Mouse (Mus musculus) ovary, postnatal 10 days (tissue): Measurements from ENCODE around the gene Tead1.

Experiments
- DNase-seq: peaks from one replicate; pipeline ENCODE4 v3.0.0; 2022; ENCODE audit warnings: low spot score

Tead1 gene

DNA sequence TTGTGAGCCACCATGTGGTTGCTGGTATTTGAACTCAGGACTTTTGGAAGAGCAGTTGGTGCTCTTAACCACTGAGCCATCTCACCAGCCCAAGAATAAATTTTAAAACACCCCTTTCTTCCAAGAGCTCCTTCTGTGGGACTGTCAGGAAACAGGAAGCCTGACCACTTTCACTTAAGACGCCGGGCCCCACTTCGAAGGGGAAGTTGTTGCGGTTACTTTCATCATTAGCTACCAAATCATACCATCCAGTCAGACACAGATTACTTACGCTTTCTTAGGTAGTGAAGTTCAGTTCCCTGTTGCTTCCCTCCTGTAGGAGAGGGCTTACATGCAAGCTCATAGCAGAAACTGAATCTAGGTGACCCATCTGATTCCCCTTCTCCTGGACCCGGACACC is 180.8 kb downstream of the Tead1 start:
- DNase-seq: no peak

- no peak for DNase-seq
These were observed 183.0 kb downstream of the Tead1 start for GRCm38 (mm10) chr7:112862086-112862485.

DNA sequence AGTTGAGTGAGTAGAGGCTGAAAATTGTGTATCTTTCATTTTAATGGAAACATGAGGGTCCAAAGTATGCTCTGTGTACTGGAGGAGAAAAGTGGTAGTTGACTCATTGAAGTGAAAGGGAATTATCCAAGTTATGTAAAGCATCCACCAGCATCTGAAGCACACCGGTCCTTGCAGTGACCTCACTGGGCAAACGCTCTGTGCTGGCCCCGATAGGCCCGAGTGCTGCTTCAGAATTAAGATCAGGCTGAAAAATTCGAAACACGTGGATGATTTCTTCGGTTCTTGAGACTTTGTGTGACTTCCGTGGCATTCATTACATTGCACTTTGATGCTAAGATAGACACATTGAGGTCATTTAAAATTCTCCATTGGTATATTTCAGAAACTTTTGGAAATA is 185.1 kb downstream of the Tead1 start:
- DNase-seq: no peak

- no peak for DNase-seq
These were observed 186.6 kb downstream of the Tead1 start for GRCm38 (mm10) chr7:112865739-112866138.

- no peak for DNase-seq
These were observed 189.7 kb downstream of the Tead1 start for GRCm38 (mm10) chr7:112868551-112869465.

- no peak for DNase-seq
These were observed 192.6 kb downstream of the Tead1 start for GRCm38 (mm10) chr7:112871752-112872151.

- no peak for DNase-seq
These were observed 193.5 kb downstream of the Tead1 start for GRCm38 (mm10) chr7:112872435-112873196.

GRCm38 (mm10) chr7:112876128-112876527 is 197.0 kb downstream of the Tead1 start:
- no peak for DNase-seq

DNA sequence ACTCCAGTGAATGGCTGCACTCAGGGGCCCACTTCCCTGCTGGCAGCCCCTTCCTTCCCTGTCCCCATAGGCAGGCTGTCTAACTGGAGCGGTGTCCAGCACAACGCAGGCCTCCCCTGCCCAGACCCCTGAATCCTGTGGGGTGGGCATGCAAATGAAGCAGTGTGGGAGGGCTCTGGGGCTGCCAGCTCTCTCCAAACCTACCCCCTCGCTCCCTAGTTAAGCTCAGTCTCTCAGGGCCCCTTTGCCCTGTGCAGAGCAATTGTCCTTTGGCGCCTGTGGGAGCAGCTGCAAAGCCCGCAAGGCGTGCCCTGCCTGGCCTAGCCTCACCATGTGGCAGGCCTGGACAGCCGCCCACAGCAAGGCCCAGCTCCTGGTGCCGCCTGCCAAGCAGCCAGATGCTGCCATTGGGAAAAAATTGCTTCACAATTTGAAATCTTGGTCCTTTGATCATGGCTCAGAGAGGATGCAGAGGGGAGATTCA is 204.7 kb downstream of the Tead1 start:
- no peak for DNase-seq

GRCm38 (mm10) chr7:112885546-112885945 is 206.4 kb downstream of the Tead1 start:
- DNase-seq: no peak

DNA sequence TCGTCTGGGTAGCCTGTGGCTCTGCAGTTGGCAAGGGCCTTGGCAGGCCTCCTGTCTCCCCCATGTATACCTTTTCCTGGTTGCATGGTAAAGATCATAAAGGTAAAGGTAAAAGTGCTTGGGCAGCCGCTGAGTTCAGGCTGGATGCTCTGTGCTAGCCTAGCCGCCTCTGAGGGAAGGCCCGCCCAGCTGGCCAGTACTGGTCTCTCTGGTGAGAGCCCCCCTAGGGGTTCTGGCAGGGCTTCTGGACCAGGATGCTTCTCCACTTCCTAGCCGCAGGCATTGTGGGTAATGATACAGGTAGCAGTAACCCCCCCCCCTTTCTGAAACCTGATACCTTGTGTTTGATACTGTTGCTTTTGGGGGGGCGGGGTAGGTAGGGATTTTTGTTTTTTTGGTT is 212.8 kb downstream of the Tead1 start:
- no peak for DNase-seq

GRCm38 (mm10) chr7:112892595-112892994 is 213.5 kb downstream of the Tead1 start:
- no peak for DNase-seq

DNA sequence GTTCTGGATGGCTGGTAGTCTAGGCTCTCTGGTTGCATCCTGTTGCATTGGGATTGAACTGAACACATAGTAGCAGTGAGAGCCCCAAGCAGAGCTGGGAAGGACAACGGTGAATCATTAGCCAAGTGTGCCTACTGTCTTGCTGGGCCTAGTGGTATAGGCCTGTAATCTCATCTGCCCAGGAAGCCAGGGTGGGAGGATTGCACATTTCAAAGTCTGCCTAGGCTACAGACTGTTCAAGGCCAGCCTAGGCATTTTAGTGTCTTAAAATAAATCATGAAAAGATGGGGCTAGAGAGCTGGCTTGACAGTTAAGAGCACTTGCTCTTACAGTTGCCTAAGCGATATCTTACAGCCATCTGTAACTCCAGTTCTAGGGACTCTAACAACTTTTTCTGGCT is 217.2 kb downstream of the Tead1 start:
- DNase-seq: no peak

GRCm38 (mm10) chr7:112901710-112902109 is 222.6 kb downstream of the Tead1 start:
- no peak for DNase-seq

DNA sequence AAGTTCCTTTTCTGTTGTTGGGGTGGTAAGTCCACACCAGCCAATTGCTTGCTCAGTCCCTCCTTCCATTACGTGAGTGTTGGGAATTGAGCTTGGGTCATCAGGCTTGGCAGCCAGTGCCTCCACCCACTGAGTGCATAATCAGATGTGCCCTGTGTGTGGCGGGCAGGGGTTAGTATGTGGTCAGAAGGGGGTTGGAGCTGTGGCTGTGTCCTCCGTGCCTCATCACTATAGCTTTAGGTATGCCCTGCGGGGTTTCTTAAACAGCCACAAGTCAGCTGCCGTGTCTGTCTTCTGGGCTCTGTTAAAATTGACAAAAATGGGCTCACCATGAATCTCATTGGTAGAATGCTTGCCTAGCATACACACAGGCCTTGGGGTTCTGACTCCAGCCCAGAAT is 227.7 kb downstream of the Tead1 start:
- DNase-seq: no peak

DNA sequence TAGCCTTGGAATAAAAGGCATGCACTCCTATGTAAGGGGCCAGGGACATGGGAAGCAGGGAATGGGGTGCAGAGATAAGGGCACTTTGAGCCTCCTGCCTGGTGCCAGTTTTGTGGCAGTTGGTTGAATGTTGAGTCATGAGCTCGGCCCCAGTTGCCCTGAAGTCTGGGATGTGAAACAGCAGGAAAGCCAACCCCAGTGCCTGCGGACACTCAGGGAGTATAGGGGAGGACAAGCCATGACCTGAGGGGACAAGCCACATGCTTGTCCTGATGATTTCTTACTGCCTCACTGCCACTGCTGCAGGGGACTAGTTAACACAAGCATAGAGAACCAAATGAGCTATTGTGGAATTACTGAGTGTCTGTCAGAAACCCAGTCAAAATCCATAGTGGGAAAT is 228.3 kb downstream of the Tead1 start:
- no peak for DNase-seq

DNA sequence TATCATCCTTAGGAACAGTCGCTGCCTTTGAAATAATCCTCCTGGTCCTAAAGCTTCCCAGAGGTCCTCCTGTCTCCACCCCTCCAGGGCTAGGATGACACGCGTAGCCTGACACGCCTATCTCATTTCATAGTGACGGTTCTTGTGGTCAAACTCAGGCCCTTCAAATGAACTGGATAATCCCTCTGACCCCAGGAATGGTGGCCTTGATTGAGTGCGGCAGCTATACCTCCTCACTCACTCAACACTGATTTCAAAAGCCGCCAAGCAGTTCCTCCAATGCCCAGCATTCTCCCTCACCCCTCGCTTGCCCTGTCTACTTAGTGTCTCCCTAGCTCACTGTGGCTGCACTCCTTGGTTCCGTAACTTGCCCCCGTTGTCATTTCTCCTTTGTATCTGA is 230.0 kb downstream of the Tead1 start:
- DNase-seq: no peak

GRCm38 (mm10) chr7:112912969-112913368 is 233.9 kb downstream of the Tead1 start:
- DNase-seq: no peak

DNA sequence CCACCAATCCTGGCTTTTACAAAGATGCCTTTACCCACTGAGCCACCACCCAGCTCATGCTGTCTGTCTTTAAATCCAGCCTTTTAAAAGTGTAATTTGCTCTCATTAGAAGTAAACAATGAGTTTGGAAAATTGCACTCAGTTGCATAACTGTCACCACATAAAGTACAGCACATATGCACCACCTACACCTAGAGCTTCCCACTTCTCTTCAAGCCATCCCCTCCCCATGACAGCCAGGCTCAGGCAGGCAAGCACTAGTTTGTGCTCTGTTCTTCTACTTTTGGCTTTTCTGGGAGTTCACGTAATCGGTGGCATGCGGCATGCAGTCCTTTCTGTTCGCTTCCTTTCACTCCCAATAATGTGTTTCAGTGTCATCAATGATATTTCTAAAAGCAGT is 236.5 kb downstream of the Tead1 start:
- DNase-seq: no peak

DNA sequence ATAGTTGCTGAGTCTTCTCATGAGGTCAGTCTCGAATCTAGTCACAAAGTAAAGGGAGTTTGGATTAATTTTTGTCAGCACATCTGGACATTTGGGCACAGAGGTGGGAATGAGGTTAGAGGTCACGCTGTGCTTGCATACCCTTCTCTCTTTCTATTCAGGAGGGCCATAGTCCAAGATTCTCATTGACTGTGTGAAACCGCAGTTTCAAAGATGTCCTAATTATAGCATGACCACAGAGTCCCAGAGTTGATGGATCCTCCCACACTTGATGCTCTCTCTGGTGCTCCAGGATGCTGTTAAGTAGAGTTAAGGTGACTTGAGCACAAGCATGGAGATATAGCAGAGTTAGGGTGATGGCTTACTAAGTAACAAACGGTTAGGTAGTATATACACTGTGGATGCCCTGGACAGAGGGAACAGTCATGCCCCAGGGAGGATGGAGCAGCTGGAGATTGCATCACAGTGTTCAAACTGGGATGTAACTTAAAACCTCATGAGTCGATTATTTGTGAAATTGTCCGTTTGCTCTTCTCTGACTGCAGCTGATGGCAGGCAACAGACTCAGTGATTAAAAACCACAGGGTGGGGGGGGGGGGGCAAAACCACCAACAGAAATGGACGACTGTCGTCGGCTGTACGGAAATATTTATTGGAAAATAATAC is 238.6 kb downstream of the Tead1 start:
- DNase-seq: no peak

GRCm38 (mm10) chr7:112918279-112918991 is 239.3 kb downstream of the Tead1 start:
- no peak for DNase-seq

- no peak for DNase-seq
These were observed 240.7 kb downstream of the Tead1 start for GRCm38 (mm10) chr7:112919845-112920244.
